Mouse (Mus musculus): ENCODE data around the gene Tecta.

Tecta gene

DNA sequence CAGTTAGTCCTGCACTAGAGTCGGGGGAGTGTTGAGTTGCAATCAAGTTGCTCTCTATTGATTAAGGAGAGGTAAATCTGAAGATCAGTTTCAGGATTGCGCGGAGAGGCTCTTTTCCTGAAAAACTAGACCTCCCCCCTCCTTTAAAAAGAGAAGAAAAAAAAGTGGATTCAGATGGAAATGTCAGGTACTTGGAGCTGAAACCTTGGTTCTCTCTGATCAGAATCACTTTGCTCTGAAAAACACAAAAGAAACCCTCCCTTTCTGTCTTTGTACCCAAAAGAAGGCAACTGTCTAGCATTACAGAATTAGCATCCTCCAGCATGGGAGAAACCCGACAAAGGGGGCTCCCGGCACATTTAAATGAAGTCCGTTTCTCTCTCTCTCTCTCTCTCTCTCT is at the start of gene Tecta:
TSS of gene Tecta (minus strand) at position 101 of the 400 bp plus-strand sequence.
- no peak for DNase-seq

DNA sequence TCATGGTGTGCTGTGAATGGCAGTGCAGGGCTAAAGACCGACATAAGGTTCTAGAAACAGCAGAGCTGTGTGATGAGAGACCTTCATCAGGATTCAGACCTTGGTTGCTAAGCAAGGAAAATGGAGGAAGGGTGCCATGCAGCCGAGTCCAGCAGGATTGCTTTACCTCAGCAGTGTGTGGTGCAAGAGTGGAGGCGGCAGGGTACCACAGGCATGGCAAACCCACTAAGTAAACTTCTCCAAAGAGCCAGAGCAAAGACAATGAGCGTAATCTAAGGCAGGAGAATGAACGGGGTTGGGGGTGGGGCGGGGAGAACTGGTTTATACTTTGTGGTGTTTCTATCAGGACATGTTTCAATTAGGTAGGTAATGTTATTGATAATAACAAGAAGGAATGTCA is 49.3 kb upstream of the Tecta start:
- no peak for DNase-seq

DNA sequence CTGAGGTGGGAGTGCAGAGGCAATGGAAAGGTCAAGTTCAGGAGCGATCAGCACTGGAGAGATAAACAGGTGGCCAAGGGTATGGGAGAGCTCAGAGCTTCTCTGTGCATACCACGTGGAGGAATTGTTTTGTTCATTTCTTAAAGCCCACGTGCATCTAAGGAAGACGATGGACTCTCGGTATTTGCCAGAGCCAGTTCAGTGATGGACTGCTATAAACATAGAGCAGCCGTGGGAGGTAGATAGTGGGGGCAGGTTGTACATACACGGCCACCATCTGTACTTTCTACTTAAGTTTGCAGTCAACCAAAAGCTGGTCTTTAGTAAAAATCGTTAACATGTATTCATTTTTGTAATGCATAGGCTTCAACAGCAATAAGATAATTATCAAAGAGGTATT is 42.4 kb upstream of the Tecta start:
- DNase-seq: no peak

DNA sequence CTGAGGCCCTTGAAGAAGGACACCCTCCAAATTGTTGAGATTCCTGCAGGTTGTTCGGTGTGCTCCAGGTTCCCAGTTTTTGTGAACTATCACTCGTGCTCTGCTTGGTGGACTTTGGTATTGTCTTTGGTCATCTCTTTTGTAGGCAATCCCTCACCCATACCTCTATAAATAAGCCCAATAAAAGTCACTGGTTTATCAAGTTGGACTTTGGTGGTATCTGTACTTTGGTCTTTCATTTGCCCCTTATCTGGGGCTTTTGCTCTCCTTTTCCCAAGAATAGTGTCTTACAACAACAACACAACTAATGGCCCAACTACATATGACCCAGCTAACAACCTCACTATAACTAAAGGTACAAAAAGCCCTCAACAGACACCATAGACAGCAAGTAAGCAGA is 41.5 kb upstream of the Tecta start:
- DNase-seq: no peak

DNA sequence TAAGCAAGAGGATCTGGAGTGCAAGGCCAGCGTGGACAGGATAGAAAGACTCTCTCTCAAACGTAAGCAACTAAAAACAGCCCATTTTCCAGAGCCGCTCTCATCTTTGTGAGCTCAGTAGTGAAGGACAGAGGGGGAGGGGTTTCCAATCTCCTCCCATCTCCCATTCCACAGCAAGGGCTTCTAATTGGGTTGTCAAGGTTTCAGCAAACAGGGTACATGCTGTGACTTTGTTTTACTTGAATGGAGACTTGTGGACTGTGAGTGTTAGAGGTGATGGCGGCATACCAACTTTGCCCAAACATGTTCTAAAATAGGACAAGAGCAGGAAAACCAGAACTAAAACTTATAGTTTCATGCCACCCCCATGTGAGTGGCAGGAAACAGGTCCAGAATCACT is 39.7 kb upstream of the Tecta start:
- DNase-seq: no peak

DNA sequence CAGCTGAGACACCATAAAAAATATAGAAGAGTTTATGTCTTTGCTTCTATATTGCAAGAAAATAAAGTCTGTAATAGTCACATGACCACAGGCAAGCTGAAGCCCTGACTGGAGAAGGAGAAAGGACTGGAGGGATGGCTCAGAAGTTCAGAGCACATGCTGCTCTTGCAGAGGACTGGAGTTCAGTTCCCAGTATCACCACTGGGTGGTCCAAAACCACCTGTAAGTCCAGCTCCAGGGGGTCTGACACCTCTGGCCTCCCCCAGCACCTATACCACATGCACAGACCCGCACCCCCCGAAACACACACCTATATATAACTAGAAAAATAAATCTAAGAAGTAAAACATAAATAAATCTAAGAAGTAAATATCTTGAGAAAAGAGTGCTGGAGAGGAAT is 32.4 kb upstream of the Tecta start:
- no peak for DNase-seq

DNA sequence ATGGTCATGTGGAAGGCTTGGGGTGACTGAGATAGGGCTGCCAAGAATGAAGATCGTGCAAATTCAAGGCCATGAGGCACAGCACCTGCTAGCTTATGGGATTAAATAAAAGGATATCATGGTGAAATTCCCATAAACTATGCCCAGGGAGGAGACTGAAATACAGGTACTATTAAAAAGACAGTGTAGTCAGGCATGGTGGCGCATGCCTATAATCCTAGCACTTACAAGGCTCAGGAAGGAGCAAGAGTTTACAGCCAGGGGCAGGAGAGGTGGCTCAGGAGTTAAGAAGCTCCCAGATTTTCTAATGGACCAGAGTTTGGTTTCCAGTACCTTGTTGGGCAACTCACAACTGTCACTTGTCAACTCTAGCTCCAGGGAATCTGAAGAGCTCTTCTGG is 31.9 kb upstream of the Tecta start:
- DNase-seq: no peak

DNA sequence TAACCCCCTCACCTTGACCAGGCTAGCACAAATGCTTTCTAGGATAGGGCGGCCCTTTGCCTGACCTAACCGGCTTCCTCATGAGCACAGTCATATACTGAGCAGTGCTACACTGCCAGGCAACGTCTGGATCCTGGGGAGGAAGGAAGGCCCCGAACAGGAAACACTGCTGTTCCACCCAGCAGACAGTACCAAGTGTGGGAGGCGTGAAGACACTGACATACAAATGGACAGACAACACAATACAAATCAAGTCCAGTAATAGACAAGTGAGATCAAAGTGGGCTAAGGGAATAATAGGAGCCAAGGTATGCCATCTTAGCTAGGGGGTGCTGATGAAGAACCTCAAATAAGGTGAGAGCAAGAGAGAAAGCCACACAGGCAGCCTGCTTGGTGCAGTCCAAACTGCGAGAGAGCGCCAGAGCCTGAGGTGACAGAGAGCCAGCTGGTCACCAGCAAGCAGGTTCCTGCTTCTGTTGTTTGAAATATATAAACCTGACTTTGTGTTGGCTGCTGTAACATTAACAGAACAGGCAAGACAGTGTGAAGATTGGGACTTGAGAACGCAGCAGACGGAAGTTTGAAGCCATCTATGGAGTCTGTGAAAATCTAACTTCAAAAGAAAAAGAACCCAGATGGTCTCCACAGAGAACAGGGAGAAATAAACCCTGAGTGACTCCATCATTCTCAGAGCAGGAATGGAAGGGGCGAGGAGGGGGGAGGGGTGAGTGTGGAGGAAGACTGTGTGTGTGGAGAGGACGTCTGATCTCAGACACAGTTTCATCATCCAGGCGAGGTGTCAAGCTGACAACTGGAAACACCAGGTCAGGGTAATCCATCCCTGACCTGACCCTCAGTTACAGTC is 28.6 kb upstream of the Tecta start:
- peak; percentile 56 for DNase-seq

DNA sequence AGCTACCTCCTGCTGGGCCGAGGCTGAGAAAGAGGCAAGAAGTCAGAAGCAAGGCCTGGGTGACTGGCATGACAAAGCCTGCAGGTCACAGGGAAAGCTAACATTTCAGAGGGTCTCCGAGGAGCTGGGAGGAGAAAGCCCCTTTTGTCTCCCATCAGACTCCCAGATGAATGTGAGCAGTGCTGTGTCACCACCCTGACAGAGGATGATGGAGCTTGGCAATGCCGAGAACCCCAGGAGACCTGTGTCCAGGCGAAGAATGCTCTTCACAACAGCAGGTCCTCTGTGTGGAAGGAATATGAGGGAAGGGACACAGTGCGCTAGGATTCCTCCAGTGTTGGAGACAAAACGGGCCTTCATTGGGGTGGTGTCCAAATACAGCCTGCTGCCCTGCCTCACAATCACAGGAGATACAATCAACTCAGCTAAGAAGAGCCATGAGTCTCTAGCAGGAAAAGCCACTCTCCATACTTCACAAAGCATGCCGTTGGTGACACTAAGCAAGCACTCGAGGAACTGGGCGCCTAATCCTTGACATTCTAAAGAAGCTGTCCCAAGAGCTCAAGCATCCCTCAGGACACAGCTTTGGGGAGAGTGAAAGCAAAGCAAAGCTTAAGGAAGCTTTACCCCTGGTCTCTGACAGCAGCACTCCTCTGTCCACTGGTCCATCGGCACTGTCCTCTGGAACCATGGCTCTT is 27.1 kb upstream of the Tecta start:
- no peak for DNase-seq

DNA sequence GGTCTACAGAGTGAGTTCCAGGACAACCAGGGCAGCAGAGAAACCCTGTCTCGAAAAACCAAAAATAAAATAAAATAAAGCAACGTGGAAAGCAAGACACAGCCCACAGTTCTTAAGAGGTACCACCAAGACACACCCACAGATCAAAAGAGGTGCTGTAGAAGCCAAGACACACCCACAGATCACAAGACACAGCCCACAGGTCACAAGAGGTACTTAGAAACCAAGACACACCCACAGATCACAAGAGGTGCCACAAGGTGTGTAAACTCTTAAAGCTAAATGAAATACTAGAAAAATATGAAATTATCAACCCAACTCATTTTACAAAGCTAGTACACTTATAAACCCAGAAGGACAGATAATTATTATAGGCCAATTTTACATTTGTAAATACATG is 23.9 kb upstream of the Tecta start:
- DNase-seq: peak; percentile 53

DNA sequence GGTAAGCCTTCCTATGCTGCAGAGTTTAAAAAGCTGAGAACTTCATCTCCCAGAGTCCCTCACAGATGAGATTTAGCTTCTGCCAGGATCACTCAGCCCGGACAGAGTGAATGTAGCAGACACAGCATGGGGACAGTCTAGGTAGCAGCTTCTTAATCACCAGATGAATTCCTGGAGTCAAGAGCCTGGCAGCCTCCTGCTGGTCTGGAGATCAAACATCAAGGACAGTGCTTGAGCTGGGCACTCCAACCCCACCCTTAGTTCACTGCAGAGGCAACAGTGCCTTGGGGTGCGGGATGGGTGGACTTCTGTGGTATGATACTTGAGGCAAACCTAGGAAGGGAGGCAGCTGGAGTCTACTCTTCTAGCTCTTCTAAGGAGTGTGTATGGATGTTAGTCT is 20.0 kb upstream of the Tecta start:
- no peak for DNase-seq

DNA sequence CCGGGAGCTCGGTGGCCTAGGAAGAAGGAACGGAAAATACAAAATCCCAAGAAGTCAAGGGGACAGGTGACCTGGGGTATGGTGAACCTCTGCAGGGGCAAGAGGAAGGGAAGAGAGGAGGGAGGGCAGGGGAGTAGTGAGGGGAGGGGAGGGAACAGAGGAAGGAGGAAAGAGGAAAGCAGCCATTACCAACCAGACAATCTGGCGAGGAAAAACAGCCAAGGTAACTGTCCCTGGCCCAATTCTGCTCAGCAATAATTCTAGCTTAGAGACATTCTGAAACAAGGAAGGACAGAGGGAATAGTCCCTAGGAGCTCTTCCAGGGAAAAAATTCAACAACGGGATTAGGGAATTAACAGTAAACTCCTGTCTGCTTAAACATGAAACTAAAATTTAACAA is 19.1 kb upstream of the Tecta start:
- DNase-seq: no peak

DNA sequence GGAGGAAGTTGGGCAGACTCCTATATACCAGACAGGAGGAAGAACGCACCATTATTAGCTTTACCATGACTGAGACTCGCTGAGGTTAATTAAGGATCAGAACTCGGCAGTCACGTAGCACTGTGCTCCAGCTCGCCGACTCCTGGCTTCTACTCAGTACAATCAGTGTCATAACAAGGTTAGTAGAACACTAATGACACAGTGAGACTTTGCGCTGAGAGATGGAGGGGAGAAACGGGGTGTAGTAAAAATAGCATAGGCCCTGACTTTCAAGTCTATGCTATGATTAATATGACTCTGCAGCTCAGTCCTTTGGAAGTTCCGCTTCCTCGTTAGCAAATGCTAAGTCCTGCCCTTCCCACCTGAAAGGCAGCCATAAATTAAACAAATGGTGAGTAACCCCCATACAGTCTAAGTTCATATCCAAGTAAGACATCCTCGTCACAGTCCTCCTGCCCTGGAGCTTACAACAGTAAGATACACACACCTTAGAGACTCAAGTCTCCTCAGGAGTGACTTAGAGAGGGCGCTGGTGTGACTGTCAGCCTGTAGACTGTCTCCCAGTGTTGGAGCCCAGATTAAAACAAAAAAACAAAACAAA is 17.7 kb upstream of the Tecta start:
- no peak for DNase-seq

DNA sequence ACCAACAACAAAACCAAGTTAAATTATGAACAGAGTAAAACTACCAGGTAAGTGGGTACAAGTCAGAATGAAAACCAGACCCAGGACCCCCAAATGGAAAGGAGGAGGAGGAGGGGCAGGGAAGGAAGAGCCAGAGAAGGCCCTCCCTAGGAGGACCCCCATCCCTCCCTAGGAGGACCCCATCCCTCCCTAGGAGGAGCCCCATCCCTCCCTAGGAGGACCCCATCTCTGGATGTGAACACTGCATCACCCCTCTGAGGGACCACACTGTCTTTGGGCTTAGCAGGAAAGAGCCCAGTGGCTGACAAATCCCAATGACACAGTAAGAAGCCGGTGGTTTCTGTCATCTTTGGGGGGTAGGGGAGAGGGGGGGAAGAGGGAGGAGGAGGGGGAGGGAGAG is 15.5 kb upstream of the Tecta start:
- DNase-seq: no peak

DNA sequence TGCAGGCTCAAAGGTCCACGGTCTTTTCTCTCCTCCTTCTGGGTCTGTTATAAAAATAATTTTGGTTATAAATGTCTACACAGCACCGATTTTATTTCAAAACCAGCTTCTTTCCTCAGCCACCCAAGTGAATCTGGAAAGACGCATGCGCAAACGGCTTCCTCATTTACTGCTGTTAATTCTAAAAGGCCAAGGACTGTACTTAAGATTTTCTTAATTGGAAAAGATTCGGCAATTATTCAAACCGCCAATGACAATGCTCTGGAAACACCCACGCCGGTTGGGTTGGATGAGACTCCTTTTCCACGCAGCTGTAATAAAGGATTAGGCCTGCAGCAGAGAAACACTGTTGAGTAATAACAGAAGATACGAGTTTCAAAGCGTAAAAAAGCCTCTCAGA is 13.6 kb upstream of the Tecta start:
- DNase-seq: no peak

DNA sequence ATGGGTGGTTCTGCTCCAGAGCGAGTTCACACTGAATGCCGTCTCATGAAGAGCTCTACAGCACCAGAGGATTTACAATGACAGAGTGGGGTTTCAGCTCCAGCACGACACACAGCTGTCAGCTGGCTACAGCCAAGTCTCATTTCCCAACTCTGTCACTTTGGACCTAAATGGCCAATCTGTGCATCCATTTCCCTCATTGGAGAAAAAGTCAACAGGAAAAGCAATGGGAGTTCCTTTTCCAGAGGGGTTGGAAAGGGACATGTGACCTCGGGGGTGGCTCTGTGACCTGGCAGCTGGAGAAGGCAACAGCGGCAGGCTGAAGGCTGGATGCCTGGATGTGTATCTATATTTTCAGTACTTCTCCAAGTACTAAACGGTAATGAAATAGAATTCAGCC is 11.6 kb upstream of the Tecta start:
- DNase-seq: peak; percentile 45

DNA sequence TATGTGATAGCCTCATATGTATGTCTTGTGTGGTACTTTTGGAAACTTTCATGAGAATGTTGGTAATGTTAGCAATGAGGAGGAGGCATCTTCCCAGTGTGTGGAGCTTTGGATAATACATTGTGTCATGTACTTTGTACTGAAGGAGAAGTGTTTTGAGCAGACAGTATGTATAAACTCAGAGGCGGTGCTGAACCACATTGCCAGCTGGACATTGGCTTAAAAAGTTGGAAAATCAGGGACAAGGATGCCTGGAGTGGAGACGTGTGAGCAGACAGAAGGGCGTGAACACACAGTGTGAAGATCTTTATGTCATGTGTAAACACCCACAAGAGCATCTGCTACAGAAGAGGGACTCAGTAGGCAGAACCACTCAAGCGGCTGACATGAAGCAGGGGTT is 6.0 kb upstream of the Tecta start:
- no peak for DNase-seq

DNA sequence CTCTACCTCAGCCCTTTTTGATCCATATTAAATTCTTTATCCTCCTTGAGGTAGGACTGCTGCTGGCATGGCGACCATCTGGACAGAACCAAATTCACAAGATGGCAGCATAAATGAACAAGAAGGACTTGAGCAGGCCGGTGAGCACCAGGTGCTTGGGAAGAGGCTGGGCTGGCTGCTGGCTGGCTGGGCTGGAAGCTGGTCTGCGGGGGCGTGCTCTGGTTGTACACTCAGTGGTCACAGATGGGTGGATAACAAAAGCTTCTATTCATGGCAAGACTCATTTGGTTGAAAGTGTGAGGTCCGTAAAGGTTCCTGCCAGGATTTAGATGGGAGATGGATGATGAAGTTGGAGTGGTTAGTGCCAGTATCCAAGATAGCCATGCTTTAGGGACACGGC is 1.8 kb upstream of the Tecta start:
- DNase-seq: no peak

DNA sequence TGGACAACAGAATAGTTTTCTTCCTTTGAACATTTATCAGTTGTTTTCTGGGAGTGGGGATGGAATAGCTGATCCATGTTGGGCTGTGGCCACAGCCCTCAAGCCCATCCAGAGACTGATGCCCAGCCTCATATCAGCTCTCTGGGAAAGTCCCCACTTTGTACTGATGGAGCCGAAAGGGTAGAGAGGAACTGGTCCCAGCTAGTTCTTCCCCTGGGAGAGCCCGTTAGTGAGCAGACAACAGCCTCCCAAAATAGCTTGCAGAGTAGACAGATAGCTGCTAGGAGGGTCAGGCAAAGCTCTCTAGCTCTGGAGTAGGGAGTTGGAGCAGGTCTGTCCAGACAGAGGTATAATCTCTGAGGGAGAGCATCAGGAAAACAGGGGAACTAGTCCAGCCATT is 3.6 kb downstream of the Tecta start:
- no peak for DNase-seq

DNA sequence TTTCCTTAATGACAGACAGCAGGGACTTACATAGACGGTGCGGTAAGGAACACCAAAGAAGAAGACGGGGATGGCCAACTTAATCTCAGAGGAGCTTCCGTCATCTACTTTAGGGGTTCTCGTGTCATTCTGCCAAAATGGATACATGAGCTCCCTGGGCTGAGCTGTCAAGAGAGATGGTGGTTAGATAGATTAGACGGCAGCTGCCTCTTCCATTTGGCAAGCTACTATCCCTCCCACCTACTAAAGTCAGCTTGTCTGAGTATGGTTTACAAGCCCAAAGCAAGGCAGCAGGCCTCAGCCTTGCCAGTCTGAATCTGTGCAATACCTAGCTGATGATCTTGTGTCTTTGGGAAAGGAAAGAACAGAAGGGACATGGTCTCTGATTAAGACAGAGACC is 4.8 kb downstream of the Tecta start:
- no peak for DNase-seq

DNA sequence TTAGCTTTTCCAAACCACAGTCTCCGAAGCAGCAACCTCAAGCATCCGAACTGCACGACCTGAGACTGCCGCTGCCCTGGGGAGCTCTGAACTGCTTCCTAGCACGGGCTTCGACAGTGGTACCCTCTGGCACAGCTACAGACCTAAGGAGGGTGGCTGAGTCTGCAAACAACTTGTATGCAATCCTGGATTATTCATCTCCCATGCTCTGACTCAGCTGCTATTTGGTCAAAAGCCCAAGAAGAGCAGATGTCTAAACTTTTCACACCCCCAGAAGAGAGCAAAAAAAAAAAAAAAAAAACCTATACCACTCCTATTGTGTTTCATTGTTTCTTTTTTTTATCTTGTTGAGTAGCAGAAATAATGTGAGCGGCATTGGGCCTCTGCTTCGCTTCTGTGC is 5.4 kb downstream of the Tecta start:
- DNase-seq: no peak

DNA sequence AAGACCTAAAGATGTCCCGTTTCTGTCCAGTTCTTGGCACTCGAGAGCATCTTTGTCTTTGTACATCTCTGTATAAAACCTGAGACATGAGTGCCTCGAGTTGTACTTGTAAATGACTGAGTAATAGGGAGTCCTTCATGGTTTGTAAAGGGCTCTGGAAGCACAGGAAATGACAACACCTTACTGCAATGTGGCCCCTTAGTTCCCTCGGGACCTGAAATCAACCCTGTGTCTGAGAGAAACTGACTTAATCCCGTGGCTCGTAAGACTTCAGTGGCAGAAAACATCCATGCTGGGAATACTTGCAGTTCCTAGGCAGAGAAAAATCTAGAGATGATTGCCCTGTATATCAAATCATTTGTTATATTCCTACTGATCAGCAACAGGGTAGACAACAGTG is 6.8 kb downstream of the Tecta start:
- no peak for DNase-seq

DNA sequence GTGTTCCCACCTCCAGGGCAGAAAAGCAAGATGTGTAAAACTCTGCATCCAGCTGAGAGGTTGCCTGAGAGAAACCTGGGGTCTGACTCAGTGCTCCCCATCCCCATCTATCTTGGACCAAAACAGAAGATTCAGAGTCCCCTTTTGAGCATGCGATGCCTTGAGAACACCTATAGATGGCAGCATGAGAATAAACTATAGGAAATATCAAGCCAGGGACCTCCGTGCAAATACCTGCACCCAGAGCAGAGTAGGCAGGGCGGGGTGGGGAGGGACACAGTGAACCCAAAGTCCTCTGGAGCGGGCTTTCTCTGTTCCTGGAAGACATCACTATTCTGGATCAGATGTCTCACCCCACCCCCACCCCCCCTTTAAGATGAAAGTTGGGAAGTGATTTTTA is 11.2 kb downstream of the Tecta start:
- DNase-seq: no peak

DNA sequence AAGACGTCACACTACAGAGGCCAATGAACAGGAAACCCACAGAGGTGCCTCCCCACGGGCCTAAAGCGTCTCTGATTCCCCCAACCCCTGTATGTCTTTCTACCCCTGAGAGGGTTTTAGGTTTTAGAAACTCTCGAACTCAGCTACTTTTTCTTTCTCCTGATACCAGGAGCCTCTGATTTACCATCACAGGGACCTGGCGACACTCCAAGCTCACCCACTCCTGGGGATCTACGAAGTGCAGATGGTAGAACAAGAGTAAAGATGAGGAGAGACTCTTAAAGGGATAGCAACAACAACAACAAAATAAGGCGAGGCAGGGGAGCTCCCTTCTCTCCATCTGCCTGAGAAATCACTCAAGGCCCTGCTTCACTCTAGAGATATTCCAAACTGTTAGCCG is 12.7 kb downstream of the Tecta start:
- no peak for DNase-seq
